ENCODE assay signal across 11 mouse cellular contexts in the genomic region with DNA sequence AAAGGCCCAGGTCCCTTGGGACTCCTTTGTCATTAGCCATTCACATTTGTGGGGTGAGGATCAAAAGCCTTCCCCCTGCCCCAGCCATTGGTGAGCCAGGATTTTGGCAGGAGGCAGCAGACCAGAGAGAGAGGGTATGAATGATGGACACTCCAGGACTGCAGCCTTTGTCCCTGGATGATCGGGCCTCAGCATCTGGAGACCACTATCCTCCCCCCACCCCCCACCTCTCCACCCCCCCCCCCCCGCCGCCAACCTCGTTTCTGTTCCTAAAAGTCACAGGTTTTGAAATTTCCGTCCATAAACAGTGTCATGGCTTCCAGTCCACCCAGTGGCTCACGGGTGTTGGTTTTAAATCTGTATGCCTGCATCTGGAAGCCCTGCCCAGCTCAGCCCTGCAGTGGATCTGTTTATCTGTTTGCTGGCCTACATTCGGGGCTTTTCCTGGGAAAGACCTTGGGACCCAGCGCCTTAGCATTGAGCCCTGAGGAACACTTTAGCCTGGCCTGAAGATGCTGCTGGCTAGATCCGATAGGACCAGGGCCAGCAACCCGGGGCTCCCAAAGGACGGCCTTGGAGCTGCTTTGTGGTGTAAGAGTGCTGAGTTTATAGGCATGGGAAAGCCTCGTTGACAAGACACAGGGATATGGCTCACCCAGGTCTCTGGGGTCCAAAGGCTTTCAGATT. TPM values are rescaled to one million over a fixed set of nuclear protein-coding genes. Genes with fewer than 3 reads are reported as not detected.
DNase-seq lines count a peak whose midpoint lies in the region; ATAC-seq lines count a peak whose summit lies in the region.
"Had no signal": no experiment of that assay in that cellular context is flagged by ENCODE, and none has a peak within 500 bp of the region (broad histone marks: within the 10 kb centered on the region; RNA-seq: fewer than 3 reads in every experiment).

No protein-coding gene starts in this region.

- no peak overlapping the region for H3K4me3 ChIP-seq in forebrain, embryonic 16.5 days (replicated peaks; ENCODE audit: low read length)
- H3K4me3 ChIP-seq in midbrain, embryonic 12.5 days: no peak overlapping the region
- H3K4me3 ChIP-seq: embryonic facial prominence, embryonic 13.5 days; stomach, embryonic 15.5 days had no signal

- no peak for ATAC-seq in forebrain, embryonic 16.5 days
- peak; percentile 40 for ATAC-seq in midbrain, embryonic 12.5 days (ENCODE audit: low FRiP score, low read depth)
- ATAC-seq: intestine, postnatal 0 days had no signal

- H3K27me3 ChIP-seq in forebrain, embryonic 16.5 days (replicated peaks; ENCODE audit: control insufficient read depth, insufficient read depth, low read length): no peaks in the 10 kb centered on the region
- H3K27me3 ChIP-seq in midbrain, embryonic 12.5 days: no peaks in the 10 kb centered on the region
- H3K27me3 ChIP-seq: embryonic facial prominence, embryonic 13.5 days; stomach, embryonic 15.5 days had no signal

- no peak overlapping the region for H3K4me2 ChIP-seq in forebrain, embryonic 16.5 days (ENCODE audit: low read length)
- H3K4me2 ChIP-seq in midbrain, embryonic 12.5 days (replicated peaks): no peak overlapping the region
- H3K4me2 ChIP-seq: embryonic facial prominence, embryonic 13.5 days; stomach, embryonic 15.5 days had no signal

- H3K4me1 ChIP-seq in forebrain, embryonic 16.5 days (replicated peaks; ENCODE audit: control insufficient read depth, insufficient read depth, low read length): peaks cover 34% of the 10 kb centered on the region
- peaks cover 43% of the 10 kb centered on the region for H3K4me1 ChIP-seq in midbrain, embryonic 12.5 days
- H3K4me1 ChIP-seq: stomach, embryonic 15.5 days had no signal

- H3K9me3 ChIP-seq in forebrain, embryonic 16.5 days (ENCODE audit: control insufficient read depth, low read length): no peaks in the 10 kb centered on the region
- H3K9me3 ChIP-seq in midbrain, embryonic 12.5 days: no peaks in the 10 kb centered on the region
- H3K9me3 ChIP-seq: embryonic facial prominence, embryonic 13.5 days; stomach, embryonic 15.5 days had no signal

- intact Hi-C loops in left cerebral cortex, postnatal 36 days (cut with DNase I): no loop called here

- H3K9ac ChIP-seq in forebrain, embryonic 16.5 days (replicated peaks; ENCODE audit: low read depth, low read length): no peak overlapping the region
- H3K9ac ChIP-seq in midbrain, embryonic 12.5 days (replicated peaks): no peak overlapping the region
- H3K9ac ChIP-seq: embryonic facial prominence, embryonic 13.5 days; stomach, embryonic 15.5 days had no signal

- peak; percentile 51 to 56 for DNase-seq in cerebellum, postnatal 25 days
- no peak for DNase-seq in cerebellum, adult 8-10 months
- DNase-seq in Muller cell, postnatal 12 days (ENCODE audit: inconsistent ontology term): peak; percentile 30
- no peak for DNase-seq in left cerebral cortex, postnatal 36 days (ENCODE audit: low spot score in 2 of 2)
- DNase-seq in spleen, postnatal 36 days (ENCODE audit: low spot score in 2 of 2): no peak
- DNase-seq in right cerebral cortex, postnatal 36 days (ENCODE audit: low spot score in 2 of 2): no peak

- WGBS in forebrain, embryonic 16.5 days: 39% methylated on average over 12 of the region's 12 CpGs
- WGBS in midbrain, embryonic 12.5 days: 37% methylated on average over 12 of the region's 12 CpGs

- H3K36me3 ChIP-seq in forebrain, embryonic 16.5 days (ENCODE audit: control insufficient read depth, insufficient read depth): no peaks in the 10 kb centered on the region
- no peaks in the 10 kb centered on the region for H3K36me3 ChIP-seq in midbrain, embryonic 12.5 days
- H3K36me3 ChIP-seq: embryonic facial prominence, embryonic 13.5 days; stomach, embryonic 15.5 days had no signal

- H3K27ac ChIP-seq in forebrain, embryonic 16.5 days (ENCODE audit: low read length): peak overlapping the region; percentile 83
- H3K27ac ChIP-seq in midbrain, embryonic 12.5 days (replicated peaks): peak overlapping the region; percentile 81
- H3K27ac ChIP-seq: stomach, embryonic 15.5 days had no signal

RNA-seq across cellular contexts. Expression of gene Ccdc167, which starts 14.6 kb away (rescaled TPM):
- polyA plus RNA-seq in forebrain, embryonic 16.5 days (2015; fragmentation: Nextera tagmentation; extraction: Ambion mirVana): 9.3 and 11.6 TPM in 2 replicates
- polyA plus RNA-seq in midbrain, embryonic 12.5 days (2016; fragmentation: Nextera tagmentation; extraction: Ambion mirVana): 15.6 and 15.9 TPM in 2 replicates
- 10 to 100 TPM; 15.3 to 22.4 TPM for total RNA-seq in left cerebral cortex, postnatal 36 days (2021)

Comparison
In these comparisons a context has a peak if more than half of its experiments do, and no peak if none do; other contexts are left out.
1. DNase-seq: peak in cerebellum, postnatal 25 days (2 of 2) and Muller cell, postnatal 12 days (single experiment); none in cerebellum, adult 8-10 months (single experiment), left cerebral cortex, postnatal 36 days (0 of 2), spleen, postnatal 36 days (0 of 2) and right cerebral cortex, postnatal 36 days (0 of 2).